Mouse (Mus musculus) splenic B cell, adult 2 months (primary cell): ENCODE measurements around the gene Spag4.
"Not testable (repeated sequence)": the region's sequence is repeated elsewhere in the genome, so short reads cannot be mapped to it uniquely, and the experiment has no call there.

ENCODE experiments used
- DNase-seq: peaks from one replicate; pipeline ENCODE4 v3.0.0-alpha.2; 2011; ENCODE audit warnings: low read depth, low spot score
- H3K27me3 ChIP-seq: 2 replicates; pipeline ENCODE4 v1.6.1; 2012; ENCODE audit warnings: mild to moderate bottlenecking, low read length, moderate library complexity, mixed read lengths; ENCODE audit not compliant: control insufficient read depth, poor library complexity, insufficient read depth, severe bottlenecking
- H3K36me3 ChIP-seq: 2 replicates; pipeline ENCODE4 v1.6.1; 2012; ENCODE audit warnings: mild to moderate bottlenecking, low read length, moderate library complexity, mixed read lengths; ENCODE audit not compliant: control insufficient read depth, poor library complexity, insufficient read depth, severe bottlenecking

The Spag4 gene

GRCm38 (mm10) chr2:156079183-156079560 is 14.2 kb downstream of the Spag4 start:
- no peaks in the 10 kb centered on the region for H3K27me3 ChIP-seq
- H3K36me3 ChIP-seq = peaks cover 9% of the 10 kb centered on the region
- no peak for DNase-seq

- Histone ChIP-seq H3K36me3 (peaks cover 9% of the 10 kb centered on the region), H3K27me3 (no peaks in the 10 kb centered on the region)
- no peak for DNase-seq
Measured at GRCm38 (mm10) chr2:156079674-156080073, 14.7 kb downstream of the Spag4 start.

DNA sequence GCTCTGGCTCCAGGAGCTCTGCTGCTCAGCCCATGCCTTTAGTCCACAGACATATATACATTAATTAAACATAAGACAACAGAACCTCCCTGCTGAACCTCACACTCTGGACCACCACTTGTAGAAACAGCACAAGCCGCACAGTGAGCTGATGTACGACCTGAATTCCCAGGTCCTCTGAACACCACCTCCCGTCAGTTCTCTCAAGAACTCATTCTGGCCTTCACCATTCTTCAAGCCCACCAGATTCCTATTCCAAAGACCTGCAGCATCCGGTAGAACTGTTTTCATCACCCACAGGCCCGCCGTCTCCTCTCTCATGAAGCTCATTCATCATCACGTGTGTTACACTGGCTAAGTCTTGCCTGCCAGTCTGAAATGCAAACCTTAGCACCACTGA is 15.4 kb downstream of the Spag4 start:
- H3K27me3 ChIP-seq = no peaks in the 10 kb centered on the region
- DNase-seq = no peak
- H3K36me3 ChIP-seq = peaks cover 9% of the 10 kb centered on the region

GRCm38 (mm10) chr2:156084541-156084940 is 19.6 kb downstream of the Spag4 start:
- DNase-seq = no peak
- no peaks in the 10 kb centered on the region for H3K27me3 ChIP-seq

GRCm38 (mm10) chr2:156087391-156088110 is 22.6 kb downstream of the Spag4 start:
- no peaks in the 10 kb centered on the region for H3K27me3 ChIP-seq
- no peak for DNase-seq
- no peaks in the 10 kb centered on the region for H3K36me3 ChIP-seq

More at GRCm38 (mm10) chr2:156084541-156084940, 19.6 kb downstream of the Spag4 start:
- no peaks in the 10 kb centered on the region for H3K36me3 ChIP-seq

GRCm38 (mm10) chr2:156089799-156090198 is 24.8 kb downstream of the Spag4 start:
- no peaks in the 10 kb centered on the region for H3K36me3 ChIP-seq
- no peak for DNase-seq
- no peaks in the 10 kb centered on the region for H3K27me3 ChIP-seq

DNA sequence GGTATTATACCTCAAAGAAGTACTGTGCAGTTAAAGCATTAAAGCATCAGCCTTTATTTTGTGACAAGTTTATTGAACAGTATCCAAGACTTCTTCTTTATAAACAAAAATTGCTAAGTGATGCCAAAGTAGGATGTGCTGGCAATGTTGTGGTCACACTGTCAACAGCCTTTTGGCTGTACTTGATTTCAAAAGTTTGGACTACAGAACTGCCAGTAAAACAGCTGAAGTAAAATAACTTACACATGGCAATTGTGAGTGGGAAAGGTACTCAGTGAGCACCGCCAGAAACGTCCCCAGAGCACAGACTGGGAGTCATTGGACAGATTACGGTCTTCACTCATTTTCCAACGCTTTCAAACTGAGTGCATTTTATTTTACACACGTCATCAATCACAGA is 27.0 kb downstream of the Spag4 start:
- Histone ChIP-seq H3K27me3 (no peaks in the 10 kb centered on the region), H3K36me3 (peaks cover 7% of the 10 kb centered on the region; the same call in 1 of the 2 replicates)
- no peak for DNase-seq

GRCm38 (mm10) chr2:156110627-156111357 is 45.8 kb downstream of the Spag4 start:
- Histone ChIP-seq H3K36me3 (0 out of 2 replicates have a peak, but pooled peaks cover 2% of the 10 kb centered on the region), H3K27me3 (no peaks in the 10 kb centered on the region)
- DNase-seq = peak; percentile 18

- 0 out of 2 replicates have a peak, but pooled peaks cover 2% of the 10 kb centered on the region for H3K36me3 ChIP-seq
- no peaks in the 10 kb centered on the region for H3K27me3 ChIP-seq
- peak; percentile 91 for DNase-seq
Measured at GRCm38 (mm10) chr2:156111358-156112079, 46.5 kb downstream of the Spag4 start, which contains the start of the genes Cpne1 and Rbm12. Gene Cpne1 (minus strand): TSS chr2:156111965. Gene Rbm12 (minus strand): TSS chr2:156111978.

DNA sequence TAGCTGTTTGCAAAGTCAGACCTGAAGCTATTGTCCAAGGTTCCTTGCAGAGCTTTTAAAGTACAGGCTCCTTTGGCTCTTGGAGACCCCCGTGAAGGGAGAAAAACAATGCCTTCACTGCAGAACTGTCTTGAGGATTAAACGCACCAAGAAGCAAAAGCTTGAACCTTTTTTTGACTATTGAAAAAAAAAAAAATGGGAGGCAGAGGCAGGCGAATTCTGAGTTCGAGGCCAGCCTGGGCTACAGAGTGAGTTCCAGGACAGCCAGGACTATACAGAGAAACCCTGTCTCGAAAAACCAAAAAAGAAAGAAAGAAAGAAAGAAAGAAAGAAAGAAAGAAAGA is 47.1 kb downstream of the Spag4 start:
- DNase-seq, H3K36me3 ChIP-seq, H3K27me3 ChIP-seq: not testable (repeated sequence)

DNA sequence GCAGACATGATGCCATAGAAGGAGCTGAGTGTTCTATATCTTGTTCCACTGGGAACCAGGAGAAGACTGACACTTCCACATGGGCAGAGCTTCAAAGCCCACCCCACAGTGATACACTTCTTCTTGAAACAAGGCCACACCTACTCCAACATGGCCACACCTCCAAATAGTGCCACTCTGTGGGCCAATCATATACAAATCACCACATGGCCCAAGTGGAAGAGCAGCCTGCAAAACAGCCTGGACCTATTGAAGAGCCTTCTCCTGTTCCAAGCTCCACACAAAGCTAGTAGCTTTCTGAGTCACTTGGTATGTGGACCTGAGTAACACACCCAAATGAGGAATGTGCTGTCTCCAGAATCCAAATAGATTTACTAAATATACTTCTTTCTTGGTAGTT is 54.6 kb downstream of the Spag4 start:
- Histone ChIP-seq H3K36me3 (no peaks in the 10 kb centered on the region), H3K27me3 (no peaks in the 10 kb centered on the region)
- no peak for DNase-seq
